Mouse (Mus musculus) gastrocnemius, postnatal 36 days (tissue): Measurements from ENCODE around the gene Irf6. TPM values are rescaled to one million over a fixed set of nuclear protein-coding genes. Genes with fewer than 3 reads are reported as not detected.

ENCODE experiments used
- DNase-seq, 2 experiments: peaks; one replicate each; pipeline ENCODE4 v3.0.0; 2022
- intact Hi-C: fragments of 180-260 bp; cut with DNase I; formaldehyde crosslinking; loops from one replicate; pipeline ENCODE4 v1.15.1; 2025
- total RNA-seq, 2 experiments: library from RNA; stranded (reverse); gene quantifications; 2 replicates each; pipeline ENCODE4 v1.2.3; 2021

The Irf6 gene
- total RNA-seq, 2 experiments from 2014 or later = 0.41 to 0.54 TPM

GRCm38 (mm10) chr1:193195169-193195810 is 42.4 kb downstream of the Irf6 start:
- intact Hi-C loops = no loop called here
- no peak for DNase-seq

- DNase-seq = peak in 1 of 2 experiments; percentile 35
- intact Hi-C loops = no loop called here
Observed at GRCm38 (mm10) chr1:193197494-193198205, 44.7 kb downstream of the Irf6 start.

GRCm38 (mm10) chr1:193198312-193198711 is 45.4 kb downstream of the Irf6 start:
- no peak for DNase-seq
- intact Hi-C loops = no loop called here

- intact Hi-C loops = no loop called here
- no peak for DNase-seq
Observed at GRCm38 (mm10) chr1:193200640-193201382, 47.9 kb downstream of the Irf6 start.

GRCm38 (mm10) chr1:193201383-193201778 is 48.5 kb downstream of the Irf6 start, which contains the start of gene Traf3ip3:
TSS of gene Traf3ip3 (minus strand) at chr1:193201703.
- intact Hi-C loops = no loop called here
- DNase-seq = no peak

- DNase-seq = no peak
- intact Hi-C loops = no loop called here
Observed at GRCm38 (mm10) chr1:193203821-193204220, 50.9 kb downstream of the Irf6 start.

GRCm38 (mm10) chr1:193205431-193205830 is 52.5 kb downstream of the Irf6 start:
- no peak for DNase-seq
- intact Hi-C loops = no loop called here

GRCm38 (mm10) chr1:193207503-193207902 is 54.6 kb downstream of the Irf6 start, which contains the start of gene Lamb3:
TSS of gene Lamb3 (plus strand) at chr1:193207699.
- intact Hi-C loops = loop anchor here (2.0 kb wide), 1 partner anchor 165 kb away; no protein-coding TSS in a partner anchor
- no peak for DNase-seq

GRCm38 (mm10) chr1:193208178-193208577 is 55.3 kb downstream of the Irf6 start:
- no peak for DNase-seq
- intact Hi-C loops = loop anchor here (2.0 kb wide), 1 partner anchor 117 kb away; no protein-coding TSS in a partner anchor

- intact Hi-C loops = no loop called here
- DNase-seq = no peak
Observed at GRCm38 (mm10) chr1:193211371-193211770, 58.5 kb downstream of the Irf6 start.

- intact Hi-C loops = no loop called here
- no peak for DNase-seq
Observed at GRCm38 (mm10) chr1:193214053-193214452, 61.1 kb downstream of the Irf6 start.

GRCm38 (mm10) chr1:193216000-193216399 is 63.1 kb downstream of the Irf6 start:
- DNase-seq = no peak
- intact Hi-C loops = loop anchor here (5.0 kb wide), 1 partner anchor 151 kb away; no protein-coding TSS in a partner anchor

GRCm38 (mm10) chr1:193220408-193220807 is 67.5 kb downstream of the Irf6 start:
- no peak for DNase-seq
- intact Hi-C loops = no loop called here

Other genes with a start within 250 kb of the Irf6 start
- gene Syt14, start 117.3 kb upstream of the Irf6 start, total RNA-seq = under 1 TPM; 0.05 to 0.15 TPM
- gene Diexf, start 22.8 kb upstream of the Irf6 start, total RNA-seq = 1 to 10 TPM; 6.0 to 7.6 TPM
- gene A130010J15Rik, start 14.9 kb downstream of the Irf6 start, total RNA-seq = 1 to 10 TPM; 2.2 to 3.6 TPM
- gene Traf3ip3, start 48.6 kb downstream of the Irf6 start, total RNA-seq = 1 to 10 TPM; 1.1 to 2.9 TPM
- 1 to 10 TPM; 1.9 to 2.6 TPM for gene Lamb3, start 54.6 kb downstream of the Irf6 start, total RNA-seq
- gene Hsd11b1, start 111.0 kb downstream of the Irf6 start, total RNA-seq = 1 to 10 TPM; 6.0 to 7.5 TPM
- 10 to 100 TPM; 13.2 to 15.9 TPM for gene G0s2, start 120.1 kb downstream of the Irf6 start, total RNA-seq
- under 1 TPM in 1 of 2 experiments, not detected in 1; 0.13 TPM for gene Camk1g, start 217.2 kb downstream of the Irf6 start, total RNA-seq